Mouse (Mus musculus) C2C12 (cell line): ENCODE results near the gene Spi1. TPM values are rescaled to one million over a fixed set of nuclear protein-coding genes. Genes with fewer than 3 reads are reported as not detected.

Experiments used
- H3K27me3 ChIP-seq: one replicate; pipeline ENCODE4 v1.6.1; 2011; ENCODE audit not compliant: control insufficient read depth, insufficient read depth, insufficient read length
- H3K36me3 ChIP-seq: one replicate; pipeline ENCODE4 v1.6.1; 2011; ENCODE audit not compliant: control insufficient read depth, insufficient read depth
- H3K4me3 ChIP-seq: one replicate; pipeline ENCODE4 v1.5.1; 2011; ENCODE audit warnings: mild to moderate bottlenecking, control low read depth; ENCODE audit not compliant: poor library complexity, insufficient read depth, severe bottlenecking
- H3K79me2 ChIP-seq: one replicate; pipeline ENCODE4 v1.6.1; 2011; ENCODE audit not compliant: control insufficient read depth, insufficient read depth
- H3K79me3 ChIP-seq: one replicate; pipeline ENCODE4 v1.6.1; 2011; ENCODE audit warnings: low read depth, control low read depth
- H3ac ChIP-seq: one replicate; pipeline ENCODE3; 2011; ENCODE audit warnings: low read depth; ENCODE audit not compliant: control insufficient read depth, insufficient read length
- CEBPB ChIP-seq: IDR thresholded peaks from one replicate; pipeline ENCODE4 v1.6.1; 2011; ENCODE audit warnings: low read depth, mild to moderate bottlenecking, control low read depth, moderate library complexity
- CTCF ChIP-seq: IDR thresholded peaks from one replicate; pipeline ENCODE4 v1.5.1; 2011; ENCODE audit not compliant: control insufficient read depth, insufficient read depth, insufficient read length
- FOSL1 ChIP-seq: IDR thresholded peaks from one replicate; pipeline ENCODE4 v1.8.0; 2011; ENCODE audit warnings: mild to moderate bottlenecking, low read length; ENCODE audit not compliant: poor library complexity, insufficient read depth, severe bottlenecking
- MAX ChIP-seq: IDR thresholded peaks from one replicate; pipeline ENCODE4 v1.6.1; 2011; ENCODE audit warnings: mild to moderate bottlenecking, control low read depth
- MYOD1 ChIP-seq: IDR thresholded peaks from one replicate; pipeline ENCODE4 v1.6.1; 2011; ENCODE audit warnings: low read depth; ENCODE audit not compliant: control insufficient read depth, insufficient read length
- MYOG ChIP-seq: IDR thresholded peaks from one replicate; pipeline ENCODE4 v1.6.1; 2011; ENCODE audit not compliant: control insufficient read depth, insufficient read length; ENCODE audit errors: extremely low read depth
- USF1 ChIP-seq: IDR thresholded peaks from one replicate; pipeline ENCODE4 v1.6.1; 2011; ENCODE audit warnings: low read depth, mild to moderate bottlenecking, control low read depth, moderate library complexity
- polyA plus RNA-seq: library from polyadenylated mRNA; unstranded; fragments of >200 nt; fragmentation: generic; extraction: Trizol; gene quantifications from one replicate; pipeline ENCODE4 v1.2.1, GENCODE M21; 2012; ENCODE audit warnings: missing spikeins

Spi1 gene
- polyA plus RNA-seq, 1 experiment = not detected

DNA sequence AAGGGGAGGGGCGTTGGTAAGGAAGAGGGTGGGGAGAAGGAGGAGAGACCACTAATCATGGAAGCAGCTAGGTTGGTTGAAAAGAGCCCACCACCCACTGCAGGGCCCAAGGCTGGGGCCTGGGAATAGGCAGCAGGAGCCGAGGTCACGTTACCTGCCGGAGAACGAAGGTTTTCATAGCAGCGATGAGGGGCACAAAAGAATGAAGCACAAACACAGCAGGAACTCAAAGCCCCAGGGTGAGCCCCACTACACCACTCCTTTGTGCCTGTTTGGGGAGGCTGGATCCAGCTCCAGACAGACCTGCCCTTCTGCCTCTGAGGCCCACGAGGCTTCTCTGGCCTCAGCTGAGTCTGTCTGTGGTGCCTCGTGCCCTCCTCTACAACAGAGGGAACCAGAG, 57.6 kb downstream of the Spi1 start:
- Histone ChIP-seq H3K36me3 (peaks cover 5% of the 10 kb centered on the region), H3K27me3 (no peaks in the 10 kb centered on the region), H3ac (no peak overlapping the region), H3K4me3 (no peak overlapping the region), H3K79me2 (no peaks in the 10 kb centered on the region), H3K79me3 (no peaks in the 10 kb centered on the region)
- TF ChIP-seq CTCF (no peak), CEBPB (no peak), FOSL1 (no peak), MYOG (no peak), MYOD1 (no peak), MAX (no peak), USF1 (no peak)

DNA sequence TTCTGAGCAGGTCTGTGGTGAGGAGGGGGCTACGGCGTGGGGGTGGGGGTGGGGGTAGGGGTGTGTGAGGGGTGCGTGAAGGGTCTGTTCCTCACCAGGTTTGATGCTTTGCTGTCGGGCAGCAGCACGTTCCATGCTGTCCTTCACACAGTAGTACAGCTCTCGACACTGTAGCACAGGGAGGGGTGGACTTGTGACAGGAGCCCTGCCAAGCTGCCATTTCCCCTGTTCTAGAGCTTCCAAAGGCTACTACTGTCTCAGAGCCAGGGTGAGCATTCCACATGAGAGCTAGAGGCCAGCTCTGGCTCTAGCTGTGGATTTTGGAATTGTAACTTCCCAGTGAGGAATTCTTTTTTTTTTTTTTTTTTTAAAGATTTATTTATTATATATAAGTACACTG, 60.7 kb downstream of the Spi1 start:
- H3K27me3 ChIP-seq = no peaks in the 10 kb centered on the region
- no peaks in the 10 kb centered on the region for H3K79me2 ChIP-seq
- peaks cover 12% of the 10 kb centered on the region for H3K36me3 ChIP-seq
- no peak overlapping the region for H3K4me3 ChIP-seq
- TF ChIP-seq CTCF (no peak), MYOG (no peak), FOSL1 (no peak), MAX (no peak), CEBPB (no peak), USF1 (no peak), MYOD1 (no peak)
- no peaks in the 10 kb centered on the region for H3K79me3 ChIP-seq
- H3ac ChIP-seq = no peak overlapping the region

DNA sequence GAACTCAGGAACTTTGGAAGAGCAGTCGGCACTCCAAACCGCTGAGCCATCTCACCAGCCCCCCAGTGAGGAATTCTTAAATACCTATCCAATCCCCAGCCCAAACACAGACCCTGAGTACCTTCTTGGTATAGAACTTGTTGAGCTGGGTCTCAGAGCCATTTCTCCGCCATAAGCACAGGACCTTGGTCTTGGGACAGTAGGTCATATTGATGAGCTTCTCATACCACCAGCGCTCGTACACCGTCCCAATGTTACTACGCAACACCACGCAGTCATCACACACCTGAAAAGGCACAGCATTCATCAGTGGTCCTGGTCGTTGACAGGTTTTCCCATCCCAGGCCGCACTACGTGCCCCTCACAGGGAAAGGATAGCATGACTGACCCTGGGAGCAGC, 61.2 kb downstream of the Spi1 start:
- H3ac ChIP-seq = no peak overlapping the region
- H3K4me3 ChIP-seq = no peak overlapping the region
- no peaks in the 10 kb centered on the region for H3K27me3 ChIP-seq
- H3K36me3 ChIP-seq = peaks cover 8% of the 10 kb centered on the region
- no peaks in the 10 kb centered on the region for H3K79me2 ChIP-seq
- H3K79me3 ChIP-seq = no peaks in the 10 kb centered on the region
- no peak for TF ChIP-seq USF1
- TF ChIP-seq FOSL1 = no peak

DNA sequence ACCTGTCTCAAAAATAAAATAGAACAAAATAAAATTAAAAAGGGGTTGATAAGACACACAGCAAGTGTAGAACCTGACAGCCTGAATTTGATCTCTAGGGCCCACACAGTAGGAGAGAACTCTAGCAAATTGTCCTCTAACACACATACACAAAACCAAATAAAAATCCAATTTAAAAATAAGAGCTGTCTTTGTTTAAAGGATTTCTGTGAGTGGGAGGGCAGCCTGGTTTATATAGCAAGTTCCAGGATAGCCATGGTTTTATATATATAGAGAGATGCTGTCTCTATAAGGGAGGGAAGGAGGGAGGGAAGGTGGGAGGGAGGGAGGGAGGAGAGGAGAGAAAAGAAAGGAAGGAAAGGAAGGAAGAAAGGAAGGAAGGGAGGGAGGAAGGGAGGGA, 65.9 kb downstream of the Spi1 start:
- TF ChIP-seq USF1 = no peak
- no peak for TF ChIP-seq MAX
- TF ChIP-seq CEBPB = no peak
- no peak for TF ChIP-seq MYOD1
- no peak for TF ChIP-seq FOSL1
- TF ChIP-seq MYOG = no peak
- no peak for TF ChIP-seq CTCF
- H3K4me3 ChIP-seq = no peak overlapping the region
- no peaks in the 10 kb centered on the region for H3K79me2 ChIP-seq
- no peak overlapping the region for H3ac ChIP-seq
- no peaks in the 10 kb centered on the region for H3K27me3 ChIP-seq
- peaks cover 21% of the 10 kb centered on the region for H3K36me3 ChIP-seq
- no peaks in the 10 kb centered on the region for H3K79me3 ChIP-seq

DNA sequence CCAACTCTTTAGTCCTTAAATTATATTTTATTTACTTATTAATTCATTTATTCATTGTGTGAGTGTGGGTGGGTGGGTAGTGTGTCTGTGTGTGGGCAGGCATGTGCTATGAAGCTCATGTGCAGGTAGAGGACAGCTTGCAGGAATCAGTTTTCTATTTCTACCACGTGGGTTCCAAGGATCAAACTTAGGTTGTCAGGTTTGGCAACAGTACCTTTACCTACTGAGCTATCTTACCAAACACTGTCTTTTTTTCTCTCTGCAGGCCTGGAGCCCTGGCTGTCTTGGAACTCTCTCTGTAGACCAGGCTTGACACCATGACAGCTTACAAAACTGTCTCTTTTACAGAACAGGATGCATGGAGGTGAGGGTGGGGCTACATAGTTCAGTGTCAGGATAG, 69.1 kb downstream of the Spi1 start:
- Histone ChIP-seq H3ac (no peak overlapping the region), H3K27me3 (no peaks in the 10 kb centered on the region), H3K79me3 (no peaks in the 10 kb centered on the region), H3K79me2 (no peaks in the 10 kb centered on the region), H3K4me3 (no peak overlapping the region), H3K36me3 (peaks cover 33% of the 10 kb centered on the region)
- TF ChIP-seq MYOD1 (no peak), USF1 (no peak), MYOG (no peak), FOSL1 (no peak), CTCF (no peak), CEBPB (no peak), MAX (no peak)

DNA sequence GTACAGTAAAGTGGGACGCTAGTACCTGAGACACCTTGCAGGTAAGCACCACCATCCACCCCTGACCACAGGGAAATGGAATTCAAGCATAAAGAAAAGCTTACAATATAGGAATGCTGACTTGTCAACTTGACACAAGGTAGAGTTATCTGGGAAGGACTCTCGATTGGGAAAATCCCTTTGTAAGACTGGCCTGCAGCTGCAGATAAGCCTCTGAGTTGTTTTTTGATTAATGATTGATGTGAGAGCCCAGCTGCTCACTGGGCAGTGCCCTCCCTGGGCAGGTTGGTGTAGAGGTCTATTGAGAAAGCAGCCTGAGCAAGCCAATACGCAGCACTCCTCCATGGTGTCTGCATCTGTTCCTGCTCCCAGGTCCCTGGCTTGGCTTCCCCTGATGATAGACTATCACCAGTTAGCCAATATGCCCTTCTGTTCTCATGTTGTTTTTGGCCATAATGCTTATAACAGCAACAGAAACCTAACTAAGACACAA, 70.7 kb downstream of the Spi1 start:
- Histone ChIP-seq H3K27me3 (no peaks in the 10 kb centered on the region), H3K36me3 (peaks cover 34% of the 10 kb centered on the region), H3K4me3 (no peak overlapping the region), H3K79me2 (no peaks in the 10 kb centered on the region), H3ac (no peak overlapping the region), H3K79me3 (no peaks in the 10 kb centered on the region)
- TF ChIP-seq MAX = no peak
- no peak for TF ChIP-seq MYOD1
- TF ChIP-seq USF1 = no peak
- no peak for TF ChIP-seq CEBPB
- no peak for TF ChIP-seq CTCF
- TF ChIP-seq FOSL1 = no peak
- no peak for TF ChIP-seq MYOG
